Mouse (Mus musculus): Measurements from ENCODE around the gene Rpap3.

GRCm38 (mm10) chr15:97748309-97748708 is 42.7 kb upstream of the Rpap3 start:
- TF ChIP-seq POLR2A (IDR thresholded peaks at IDR 0.05; ENCODE audit: low read depth, low read length) (no peak), CTCF (conservative IDR thresholded peaks at IDR 0.05; ENCODE audit: insufficient read depth, insufficient read length, low read depth, low read length) (no peak)

Data from kidney, adult 2 months (tissue).